Mouse (Mus musculus): Measurements from ENCODE around the gene Parva. TPM values are rescaled to one million over a fixed set of nuclear protein-coding genes. Genes with fewer than 3 reads are reported as not detected.

Gene Parva
- polyA plus RNA-seq, 1 experiment = 78.3 TPM

GRCm38 (mm10) chr7:112568961-112569360, 141.7 kb downstream of the Parva start:
- Histone ChIP-seq H3K4me1 (ENCODE audit: control insufficient read depth, insufficient read depth, low read length) (no peaks in the 10 kb centered on the region), H3K27me3 (replicated peaks; ENCODE audit: control insufficient read depth, insufficient read depth, low read length) (no peaks in the 10 kb centered on the region), H3K36me3 (ENCODE audit: control insufficient read depth, insufficient read depth, low read length) (peaks cover 1% of the 10 kb centered on the region; the same call in 1 of the 2 replicates), H3K4me3 (ENCODE audit: insufficient read depth, low read depth, low read length) (no peak overlapping the region), H3K27ac (ENCODE audit: insufficient read depth, low read depth, low read length) (no peak overlapping the region)
- DNase-seq = no peak
- TF ChIP-seq CTCF (conservative IDR thresholded peaks at IDR 0.05; ENCODE audit: insufficient read depth, insufficient read length, low read depth, low read length) (no peak), POLR2A (IDR thresholded peaks at IDR 0.05; ENCODE audit: low read depth, low read length) (no peak)
- WGBS = 68% methylated on average over 5 of the region's 5 CpGs

GRCm38 (mm10) chr7:112581621-112582020, 154.3 kb downstream of the Parva start:
- H3K27me3 ChIP-seq (replicated peaks; ENCODE audit: control insufficient read depth, insufficient read depth, low read length) = no peaks in the 10 kb centered on the region
- 72% methylated on average over 6 of the region's 6 CpGs for WGBS
- no peak for DNase-seq
- H3K36me3 ChIP-seq (ENCODE audit: control insufficient read depth, insufficient read depth, low read length) = no peaks in the 10 kb centered on the region
- no peak overlapping the region for H3K4me3 ChIP-seq (ENCODE audit: insufficient read depth, low read depth, low read length)
- no peak for TF ChIP-seq POLR2A (IDR thresholded peaks at IDR 0.05; ENCODE audit: low read depth, low read length)
- peaks cover 7% of the 10 kb centered on the region; the same call in 1 of the 2 replicates for H3K4me1 ChIP-seq (ENCODE audit: control insufficient read depth, insufficient read depth, low read length)
- H3K27ac ChIP-seq (ENCODE audit: insufficient read depth, low read depth, low read length) = no peak overlapping the region

- Histone ChIP-seq H3K4me1 (ENCODE audit: control insufficient read depth, insufficient read depth, low read length) (peaks cover 7% of the 10 kb centered on the region; the same call in 1 of the 2 replicates), H3K27me3 (replicated peaks; ENCODE audit: control insufficient read depth, insufficient read depth, low read length) (no peaks in the 10 kb centered on the region), H3K4me3 (ENCODE audit: insufficient read depth, low read depth, low read length) (no peak overlapping the region), H3K36me3 (ENCODE audit: control insufficient read depth, insufficient read depth, low read length) (no peaks in the 10 kb centered on the region), H3K27ac (ENCODE audit: insufficient read depth, low read depth, low read length) (peak overlapping the region; percentile 41; the same call in 1 of the 2 replicates)
- DNase-seq = peak; percentile 48
- TF ChIP-seq POLR2A (IDR thresholded peaks at IDR 0.05; ENCODE audit: low read depth, low read length) = no peak
- no peak for TF ChIP-seq CTCF (conservative IDR thresholded peaks at IDR 0.05; ENCODE audit: insufficient read depth, insufficient read length, low read depth, low read length)
- WGBS = 32% methylated on average over 6 of the region's 6 CpGs
Measured at GRCm38 (mm10) chr7:112582882-112583405, 155.6 kb downstream of the Parva start.

- Histone ChIP-seq H3K27ac (ENCODE audit: insufficient read depth, low read depth, low read length) (no peak overlapping the region), H3K4me3 (ENCODE audit: insufficient read depth, low read depth, low read length) (no peak overlapping the region), H3K4me1 (ENCODE audit: control insufficient read depth, insufficient read depth, low read length) (peaks cover 7% of the 10 kb centered on the region; the same call in 1 of the 2 replicates), H3K27me3 (replicated peaks; ENCODE audit: control insufficient read depth, insufficient read depth, low read length) (no peaks in the 10 kb centered on the region), H3K36me3 (ENCODE audit: control insufficient read depth, insufficient read depth, low read length) (no peaks in the 10 kb centered on the region)
- DNase-seq = no peak
- WGBS = 78% methylated on average over 1 of the region's 1 CpGs
- TF ChIP-seq POLR2A (IDR thresholded peaks at IDR 0.05; ENCODE audit: low read depth, low read length) = no peak
- no peak for TF ChIP-seq CTCF (conservative IDR thresholded peaks at IDR 0.05; ENCODE audit: insufficient read depth, insufficient read length, low read depth, low read length)
Measured at GRCm38 (mm10) chr7:112587449-112587848, 160.1 kb downstream of the Parva start.

- no peak for DNase-seq
- TF ChIP-seq POLR2A (IDR thresholded peaks at IDR 0.05; ENCODE audit: low read depth, low read length) = no peak
- TF ChIP-seq CTCF (conservative IDR thresholded peaks at IDR 0.05; ENCODE audit: insufficient read depth, insufficient read length, low read depth, low read length) = no peak
- H3K27me3 ChIP-seq (replicated peaks; ENCODE audit: control insufficient read depth, insufficient read depth, low read length) = no peaks in the 10 kb centered on the region
- WGBS = 70% methylated on average over 6 of the region's 6 CpGs
- H3K27ac ChIP-seq (ENCODE audit: insufficient read depth, low read depth, low read length) = no peak overlapping the region
- no peak overlapping the region for H3K4me3 ChIP-seq (ENCODE audit: insufficient read depth, low read depth, low read length)
- H3K4me1 ChIP-seq (ENCODE audit: control insufficient read depth, insufficient read depth, low read length) = no peaks in the 10 kb centered on the region
- no peaks in the 10 kb centered on the region for H3K36me3 ChIP-seq (ENCODE audit: control insufficient read depth, insufficient read depth, low read length)
Measured at GRCm38 (mm10) chr7:112589530-112589929, 162.2 kb downstream of the Parva start.

- Histone ChIP-seq H3K4me3 (ENCODE audit: insufficient read depth, low read depth, low read length) (no peak overlapping the region), H3K27me3 (replicated peaks; ENCODE audit: control insufficient read depth, insufficient read depth, low read length) (no peaks in the 10 kb centered on the region), H3K4me1 (ENCODE audit: control insufficient read depth, insufficient read depth, low read length) (no peaks in the 10 kb centered on the region), H3K36me3 (ENCODE audit: control insufficient read depth, insufficient read depth, low read length) (no peaks in the 10 kb centered on the region), H3K27ac (ENCODE audit: insufficient read depth, low read depth, low read length) (no peak overlapping the region)
- no peak for DNase-seq
- TF ChIP-seq CTCF (conservative IDR thresholded peaks at IDR 0.05; ENCODE audit: insufficient read depth, insufficient read length, low read depth, low read length) (no peak), POLR2A (IDR thresholded peaks at IDR 0.05; ENCODE audit: low read depth, low read length) (no peak)
- 54% methylated on average over 5 of the region's 5 CpGs for WGBS
Measured at GRCm38 (mm10) chr7:112593586-112593985, 166.3 kb downstream of the Parva start.

- peak; percentile 52 for DNase-seq
- Histone ChIP-seq H3K36me3 (ENCODE audit: control insufficient read depth, insufficient read depth, low read length) (no peaks in the 10 kb centered on the region), H3K4me3 (ENCODE audit: insufficient read depth, low read depth, low read length) (no peak overlapping the region), H3K4me1 (ENCODE audit: control insufficient read depth, insufficient read depth, low read length) (0 out of 2 replicates have a peak, but pooled peaks cover 2% of the 10 kb centered on the region), H3K27ac (ENCODE audit: insufficient read depth, low read depth, low read length) (no peak overlapping the region), H3K27me3 (replicated peaks; ENCODE audit: control insufficient read depth, insufficient read depth, low read length) (no peaks in the 10 kb centered on the region)
- WGBS = 41% methylated on average over 6 of the region's 6 CpGs
- no peak for TF ChIP-seq CTCF (conservative IDR thresholded peaks at IDR 0.05; ENCODE audit: insufficient read depth, insufficient read length, low read depth, low read length)
Measured at GRCm38 (mm10) chr7:112595226-112595850, 168.0 kb downstream of the Parva start.
